Mouse (Mus musculus): Measurements from ENCODE around the gene Sult2a2. TPM values are rescaled to one million over a fixed set of nuclear protein-coding genes. Genes with fewer than 3 reads are reported as not detected.

Gene Sult2a2
- polyA plus RNA-seq (2012; rRNA removed; ENCODE audit: low replicate concordance) = not detected in 2 replicates

GRCm38 (mm10) chr7:13733205-13733604 is at the start of gene Sult2a2:
Gene Sult2a2, plus strand, starts transcription at chr7:13733505.

Other genes with a start within 250 kb of the Sult2a2 start
- not detected in 2 replicates for gene Bsph2, start 162.4 kb upstream of the Sult2a2 start, polyA plus RNA-seq (2012; rRNA removed; ENCODE audit: low replicate concordance)
- not detected in 2 replicates for gene Sult2a5, start 109.5 kb upstream of the Sult2a2 start, polyA plus RNA-seq (2012; rRNA removed; ENCODE audit: low replicate concordance)
- gene Sult2a1, start 103.9 kb downstream of the Sult2a2 start, polyA plus RNA-seq (2012; rRNA removed; ENCODE audit: low replicate concordance) = not detected in 2 replicates

All from duodenum, adult 2 months (tissue).